Mouse (Mus musculus) heart, postnatal 0 days (tissue): ENCODE measurements around the gene Gpr152.

ENCODE experiments used
- CTCF ChIP-seq: IDR thresholded peaks from 2 replicates; pipeline ENCODE4 v1.5.1; 2016; ENCODE audit warnings: antibody characterized with exemption, control low read depth, low read depth
- EP300 ChIP-seq: IDR thresholded peaks from 2 replicates; pipeline ENCODE4 v1.6.1; 2016; ENCODE audit warnings: antibody characterized with exemption, low read depth

DNA sequence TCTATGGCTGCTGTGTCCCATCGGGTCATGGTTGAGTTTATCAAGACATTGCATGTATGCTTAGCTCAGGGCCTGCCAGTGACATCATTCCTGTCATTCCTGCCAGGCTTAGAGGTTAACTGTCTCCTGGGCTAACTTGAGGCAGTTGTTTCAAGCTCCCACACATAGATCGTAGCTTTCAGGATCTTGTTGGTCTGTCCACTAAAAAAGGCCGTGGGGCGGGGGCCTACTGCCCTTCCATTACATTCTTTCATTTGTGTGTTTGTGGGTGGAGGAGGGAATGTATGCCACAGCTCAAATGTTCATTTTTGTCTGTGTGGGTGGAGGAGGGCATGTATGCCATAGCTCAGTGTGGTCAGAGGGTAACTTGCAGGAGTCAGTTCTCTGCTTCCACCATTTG is 9.5 kb upstream of the Gpr152 start:
- TF ChIP-seq EP300, result no peak
- no peak for TF ChIP-seq CTCF
